Mouse (Mus musculus): ENCODE measurements around the gene Eef2.

GRCm38 (mm10) chr10:81229735-81230437 lies 53.5 kb downstream of the Eef2 start:
- TF ChIP-seq CTCF (IDR thresholded peaks at IDR 0.05; ENCODE audit: low read depth) (no peak), EP300 (IDR thresholded peaks at IDR 0.05; ENCODE audit: low read depth) (no peak)
